Mouse (Mus musculus) ES-E14 (cell line): ENCODE results near the gene Ldhd.

Source experiments
- HCFC1 ChIP-seq: IDR thresholded peaks from 2 replicates; pipeline ENCODE4 v1.6.1; 2012; ENCODE audit warnings: low read length, inconsistent platforms, borderline replicate concordance; ENCODE audit not compliant: insufficient read depth
- ZC3H11A ChIP-seq: IDR thresholded peaks from 2 replicates; pipeline ENCODE4 v1.6.1; 2012; ENCODE audit warnings: low read depth, mild to moderate bottlenecking, inconsistent platforms, low read length, borderline replicate concordance

DNA sequence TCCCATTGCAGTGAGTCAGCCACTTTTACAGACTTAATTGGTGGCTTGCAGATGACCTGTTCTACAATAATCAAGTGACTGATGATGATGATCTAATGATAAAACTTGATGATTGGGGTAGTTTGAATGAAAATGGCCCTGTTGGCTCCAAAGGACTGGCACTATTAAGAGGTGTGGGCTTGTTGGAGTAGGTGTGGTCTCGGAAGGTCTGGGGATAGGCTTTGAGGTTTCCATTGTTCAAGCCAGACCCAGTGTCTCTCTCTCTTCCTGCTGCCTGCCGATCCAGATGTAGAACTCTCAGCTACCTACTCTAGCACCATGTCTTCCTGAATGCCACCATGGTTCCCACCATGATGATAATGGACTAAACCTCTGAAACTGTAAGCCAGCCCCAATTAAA lies 41.8 kb downstream of the Ldhd start:
- TF ChIP-seq ZC3H11A (no peak), HCFC1 (no peak)
